Mouse (Mus musculus): ENCODE results near the gene Dnal1. TPM values are rescaled to one million over a fixed set of nuclear protein-coding genes. Genes with fewer than 3 reads are reported as not detected.

Gene Dnal1
- total RNA-seq, 2 experiments from 2014 or later = 5.9 to 8.1 TPM

- DNase-seq = no peak
- intact Hi-C loops (cut with DNase I) = no loop called here
These were observed 46.3 kb downstream of the Dnal1 start for GRCm38 (mm10) chr12:84160491-84160890.

DNA sequence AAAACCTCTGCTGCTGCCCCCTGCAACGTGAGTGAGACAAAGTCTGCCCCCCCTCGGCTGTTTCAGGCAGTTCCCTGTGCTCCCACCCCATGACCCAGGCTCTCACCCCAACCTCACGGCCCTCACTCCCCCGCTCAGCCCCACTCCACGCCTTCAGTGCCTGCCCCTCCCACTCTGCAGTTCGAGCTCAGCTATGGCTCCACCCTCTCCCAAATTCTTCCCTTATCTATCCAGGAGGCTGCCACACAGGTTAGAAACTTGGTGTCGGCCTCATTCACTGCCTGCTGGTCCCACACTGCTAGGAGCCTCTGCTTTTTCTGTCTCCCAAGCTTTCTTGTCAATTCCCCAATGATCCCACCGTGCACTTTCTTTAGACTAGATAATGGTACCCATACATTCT is 47.0 kb downstream of the Dnal1 start:
- intact Hi-C loops (cut with DNase I) = no loop called here
- DNase-seq = no peak

DNA sequence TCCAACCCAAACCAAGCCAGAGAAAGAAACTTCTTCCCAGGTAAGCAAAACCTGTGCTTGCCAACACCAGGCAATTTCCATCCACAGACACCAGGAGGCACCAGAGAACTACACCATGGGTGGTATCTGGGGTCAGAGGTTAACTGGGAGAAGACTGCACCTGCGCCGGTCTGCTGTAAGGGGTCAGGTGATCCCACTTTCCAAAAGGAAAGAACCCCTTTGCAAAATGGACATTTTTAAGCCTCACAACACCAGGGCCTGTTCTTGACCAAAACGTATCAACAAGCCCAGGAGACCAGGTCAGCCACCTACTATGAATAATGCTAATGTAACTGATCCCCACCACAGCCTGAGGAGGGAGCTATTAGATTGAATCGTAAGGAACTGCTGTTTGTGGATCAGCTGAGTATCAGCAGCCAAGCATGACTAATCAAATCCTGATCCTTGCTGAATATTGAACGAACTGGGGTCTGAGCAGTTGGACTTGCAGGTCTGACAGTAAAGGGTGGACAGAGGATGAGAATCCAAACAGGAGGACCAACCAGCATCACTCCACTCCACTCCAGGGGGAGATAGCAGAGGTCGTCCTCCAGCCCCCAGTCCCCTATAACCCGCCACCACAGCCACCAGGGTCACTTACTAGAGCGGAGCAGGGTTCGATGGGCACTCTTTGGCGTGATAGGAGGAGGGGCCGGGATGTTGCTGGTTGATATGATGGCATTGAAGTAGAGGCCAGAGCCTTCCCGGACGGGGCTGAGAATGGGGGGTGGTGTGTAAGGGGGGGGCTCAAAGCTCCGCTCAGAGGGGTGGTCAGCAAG is 47.7 kb downstream of the Dnal1 start:
- DNase-seq = no peak
- intact Hi-C loops (cut with DNase I) = loop anchor here (2.0 kb wide), 1 partner anchor 87 kb away; no protein-coding TSS in a partner anchor

DNA sequence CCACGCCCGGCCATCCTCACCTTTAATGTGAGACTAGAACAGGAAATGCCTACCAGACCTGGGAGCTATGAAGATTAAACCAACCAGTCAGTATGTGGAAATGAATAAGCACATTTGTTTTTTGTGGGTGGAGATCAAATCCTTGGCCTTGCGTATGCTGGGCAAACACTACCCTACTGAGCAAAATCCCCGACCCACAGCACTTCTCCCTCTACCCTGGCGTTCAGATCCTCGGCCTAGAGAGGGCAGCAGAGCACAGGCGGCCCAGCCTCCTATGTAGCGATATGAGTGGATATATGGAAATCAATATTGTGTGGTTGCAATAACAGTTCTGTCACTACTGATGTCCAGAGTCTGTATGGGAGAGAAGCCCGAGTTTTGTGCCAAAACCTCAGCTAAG is 49.0 kb downstream of the Dnal1 start:
- intact Hi-C loops (cut with DNase I) = loop anchor here (2.0 kb wide), 1 partner anchor 86 kb away; no protein-coding TSS in a partner anchor
- DNase-seq = no peak

DNA sequence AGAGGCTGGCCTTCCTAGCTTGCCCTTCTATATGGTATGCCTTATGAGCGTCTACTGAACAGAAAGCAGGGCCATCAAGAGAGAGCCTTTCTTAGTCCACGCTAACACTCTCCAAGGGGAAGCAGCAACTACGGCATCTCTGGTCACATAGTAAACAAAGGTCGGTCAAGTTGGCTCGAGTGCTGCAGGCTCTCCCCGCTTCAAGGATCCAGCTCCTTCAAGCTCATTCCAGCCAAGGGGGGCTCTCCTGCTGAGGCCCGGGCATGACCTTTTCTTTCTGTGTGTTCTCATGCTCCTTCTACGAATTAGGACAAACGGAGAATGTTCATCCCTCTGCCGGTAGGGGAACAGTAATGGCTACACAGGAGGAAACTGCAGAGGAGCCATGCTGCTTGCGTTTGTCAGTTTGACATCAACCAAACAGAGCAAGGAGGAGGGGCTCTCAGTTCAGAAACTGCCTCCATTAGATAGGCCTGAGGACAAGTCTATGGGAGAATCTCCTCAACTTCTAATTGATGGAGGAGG is 49.5 kb downstream of the Dnal1 start:
- no peak for DNase-seq
- intact Hi-C loops (cut with DNase I) = loop anchor here (2.0 kb wide), 1 partner anchor 85 kb away; no protein-coding TSS in a partner anchor

DNA sequence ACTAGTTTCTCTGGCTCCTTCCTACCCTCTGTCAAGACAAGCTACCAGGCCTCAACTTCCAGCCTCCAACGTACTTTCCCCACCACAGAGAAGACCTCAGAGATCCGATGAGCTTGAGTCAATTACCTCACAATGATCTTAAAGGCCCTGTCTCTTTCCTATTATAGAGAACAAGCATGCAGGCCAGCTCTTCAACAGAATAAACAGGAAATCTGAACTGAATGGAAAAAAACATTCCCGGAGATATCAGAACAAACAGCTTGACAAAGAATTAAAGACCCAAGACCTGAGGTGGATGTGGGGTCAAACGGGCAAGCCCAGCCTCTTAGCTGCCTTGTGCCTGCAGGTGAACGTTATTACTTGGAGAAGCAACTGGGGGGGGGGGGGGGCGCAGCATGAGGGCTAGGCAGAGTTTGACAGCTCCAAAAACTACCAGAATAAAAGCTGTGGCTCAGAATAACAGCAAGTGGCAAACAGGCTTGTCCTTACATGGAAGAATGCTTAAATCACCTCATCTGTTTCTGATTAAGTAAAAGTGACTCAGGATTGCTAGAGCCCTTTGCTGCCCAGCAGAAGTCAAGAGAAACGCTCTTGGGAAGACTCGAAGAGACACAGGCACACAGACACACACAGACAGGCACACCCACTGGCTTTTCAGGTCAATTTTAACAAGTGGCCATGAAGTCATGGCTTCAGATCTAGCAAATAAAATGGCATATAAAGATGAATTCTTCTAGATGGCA is 51.6 kb downstream of the Dnal1 start:
- no peak for DNase-seq
- intact Hi-C loops (cut with DNase I) = no loop called here

GRCm38 (mm10) chr12:84170610-84171009 is 56.4 kb downstream of the Dnal1 start:
- intact Hi-C loops (cut with DNase I) = no loop called here
- DNase-seq = no peak

- DNase-seq = no peak
- intact Hi-C loops (cut with DNase I) = no loop called here
These were observed 58.0 kb downstream of the Dnal1 start for GRCm38 (mm10) chr12:84172216-84172615.

GRCm38 (mm10) chr12:84172862-84173261 is 58.7 kb downstream of the Dnal1 start:
- no peak for DNase-seq
- intact Hi-C loops (cut with DNase I) = no loop called here

- intact Hi-C loops (cut with DNase I) = no loop called here
- no peak for DNase-seq
These were observed 59.2 kb downstream of the Dnal1 start for GRCm38 (mm10) chr12:84173309-84173915.

GRCm38 (mm10) chr12:84174190-84174811 is 60.1 kb downstream of the Dnal1 start:
- intact Hi-C loops (cut with DNase I) = no loop called here
- no peak for DNase-seq

- DNase-seq = peak; percentile 73 to 80
- intact Hi-C loops (cut with DNase I) = loop anchor here (1.0 kb wide), 1 partner anchor 42 kb away; no protein-coding TSS in a partner anchor
These were observed 60.7 kb downstream of the Dnal1 start for GRCm38 (mm10) chr12:84174871-84175270.

DNA sequence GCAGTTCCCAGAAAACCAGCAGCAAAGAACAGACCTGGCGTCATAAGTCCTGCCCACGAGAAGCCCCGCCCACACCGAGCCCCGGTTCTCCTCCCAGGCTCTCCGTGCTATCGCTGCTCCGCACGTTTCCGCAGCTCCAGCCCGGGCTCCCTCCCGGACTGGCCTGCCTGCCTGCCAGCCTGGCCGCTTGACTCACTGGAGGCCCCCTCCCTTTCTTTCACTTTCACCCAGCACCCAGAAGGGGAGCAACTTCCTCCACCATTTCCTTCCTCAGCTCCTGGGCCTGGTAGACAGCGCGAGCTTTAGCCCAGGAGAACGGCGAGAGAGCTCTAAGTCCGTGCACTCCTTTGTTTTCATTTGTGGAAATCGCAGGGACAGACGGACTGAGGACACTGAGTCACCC is 61.5 kb downstream of the Dnal1 start:
- peak; percentile 79 to 81 for DNase-seq
- intact Hi-C loops (cut with DNase I) = loop anchor here (1.0 kb wide), 1 partner anchor 42 kb away; no protein-coding TSS in a partner anchor

- intact Hi-C loops (cut with DNase I) = no loop called here
- DNase-seq = no peak
These were observed 62.1 kb downstream of the Dnal1 start for GRCm38 (mm10) chr12:84176126-84176769.

- intact Hi-C loops (cut with DNase I) = no loop called here
- no peak for DNase-seq
These were observed 63.0 kb downstream of the Dnal1 start for GRCm38 (mm10) chr12:84176886-84177765.

DNA sequence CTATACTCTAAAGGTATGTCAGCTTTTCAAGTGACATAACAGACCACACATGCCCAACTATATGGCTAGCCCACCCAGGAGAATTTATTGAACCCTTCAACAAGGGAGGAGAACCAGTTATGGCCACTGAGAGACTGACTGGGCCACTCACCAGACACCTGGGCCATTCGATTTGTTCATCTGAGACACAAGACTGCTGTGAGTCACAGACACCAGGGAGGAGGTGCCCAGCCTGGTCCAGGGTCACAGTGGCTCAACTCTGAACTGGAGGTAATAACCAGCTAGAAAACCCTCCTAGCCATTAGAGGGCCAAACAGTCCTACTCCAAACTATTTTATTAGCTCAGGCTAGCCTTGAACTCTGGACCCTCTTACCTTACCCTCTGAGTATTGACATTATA is 63.9 kb downstream of the Dnal1 start:
- intact Hi-C loops (cut with DNase I) = no loop called here
- no peak for DNase-seq

- intact Hi-C loops (cut with DNase I) = no loop called here
- no peak for DNase-seq
These were observed 64.7 kb downstream of the Dnal1 start for GRCm38 (mm10) chr12:84178652-84179445.

GRCm38 (mm10) chr12:84180090-84180489 is 65.9 kb downstream of the Dnal1 start:
- DNase-seq = no peak
- intact Hi-C loops (cut with DNase I) = no loop called here
